Mouse (Mus musculus): ENCODE data around the gene Kcp.

The Kcp gene

DNA sequence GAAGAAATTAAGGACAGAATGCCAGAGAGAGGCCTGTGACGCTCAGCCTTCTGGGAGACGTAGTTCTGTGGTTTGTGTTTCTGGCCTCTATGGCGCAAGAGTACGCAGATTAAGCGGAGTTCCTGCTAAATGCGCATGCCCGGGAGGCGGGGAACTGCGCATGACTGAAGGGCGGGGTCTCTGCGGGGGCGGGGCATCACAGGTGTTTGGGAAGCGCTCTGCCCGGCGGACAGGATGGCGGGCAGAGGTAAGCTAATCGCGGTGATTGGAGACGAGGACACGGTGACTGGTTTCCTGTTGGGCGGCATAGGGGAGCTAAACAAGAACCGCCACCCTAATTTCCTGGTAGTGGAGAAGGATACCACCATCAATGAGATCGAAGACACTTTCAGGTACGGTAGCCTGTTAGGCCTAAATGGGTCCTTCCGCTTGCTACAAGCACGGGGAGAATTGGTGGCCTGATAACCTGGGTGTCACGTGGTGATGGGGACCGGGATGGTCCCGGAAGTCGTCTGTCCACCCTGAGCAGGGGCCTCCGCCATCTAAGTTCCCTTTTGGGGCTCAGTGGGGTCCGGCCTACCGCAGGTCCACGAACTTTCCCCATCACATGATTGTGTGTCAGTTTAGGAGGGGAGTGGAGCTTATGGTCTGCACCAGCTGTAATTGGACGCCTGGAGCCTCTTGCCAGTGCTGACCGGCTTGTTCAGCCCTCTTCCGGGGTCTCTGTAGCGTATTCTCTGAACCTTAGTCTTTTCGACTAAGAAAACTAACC, 40.0 kb downstream of the Kcp start, which contains the start of gene Atp6v1f:
TSS of gene Atp6v1f (plus strand) at position 136 of the 772 bp plus-strand sequence.
- CTCF ChIA-PET = no interaction called here

- CTCF ChIA-PET = no interaction called here
Observed at GRCm38 (mm10) chr6:29463388-29463787, 44.4 kb downstream of the Kcp start.

DNA sequence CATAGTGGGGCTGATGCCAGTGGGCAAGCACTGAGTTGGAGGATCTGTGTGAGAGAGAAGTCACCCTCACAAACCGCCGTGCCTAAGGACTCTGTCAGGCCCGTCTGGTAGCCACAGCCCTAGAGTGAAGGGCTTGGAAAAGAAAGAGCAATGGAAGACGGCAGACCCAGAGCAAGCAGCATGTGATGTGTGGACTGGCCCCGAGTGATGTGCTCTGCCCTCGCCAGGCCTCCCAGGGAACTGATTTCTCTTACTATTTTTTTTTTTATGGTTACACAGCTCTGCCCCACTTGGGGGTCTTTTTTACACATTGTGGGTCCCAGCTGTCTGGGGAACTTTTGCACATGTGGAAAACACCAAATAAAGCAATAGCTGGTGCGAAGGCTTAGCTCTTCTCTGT, 46.2 kb downstream of the Kcp start:
- CTCF ChIA-PET = no interaction called here

GRCm38 (mm10) chr6:29450667-29451066, 57.1 kb downstream of the Kcp start:
- CTCF ChIA-PET = no interaction called here

GRCm38 (mm10) chr6:29449858-29450257, 57.9 kb downstream of the Kcp start:
- CTCF ChIA-PET = no interaction called here

- CTCF ChIA-PET = no interaction called here
Observed at GRCm38 (mm10) chr6:29445354-29445753, 62.4 kb downstream of the Kcp start.

- CTCF ChIA-PET = interaction anchor here (0.9 kb wide), 1 partner anchor 202 kb away, joined by 4 read pairs; no protein-coding TSS in a partner anchor
Observed at GRCm38 (mm10) chr6:29444773-29445172, 63.0 kb downstream of the Kcp start.

DNA sequence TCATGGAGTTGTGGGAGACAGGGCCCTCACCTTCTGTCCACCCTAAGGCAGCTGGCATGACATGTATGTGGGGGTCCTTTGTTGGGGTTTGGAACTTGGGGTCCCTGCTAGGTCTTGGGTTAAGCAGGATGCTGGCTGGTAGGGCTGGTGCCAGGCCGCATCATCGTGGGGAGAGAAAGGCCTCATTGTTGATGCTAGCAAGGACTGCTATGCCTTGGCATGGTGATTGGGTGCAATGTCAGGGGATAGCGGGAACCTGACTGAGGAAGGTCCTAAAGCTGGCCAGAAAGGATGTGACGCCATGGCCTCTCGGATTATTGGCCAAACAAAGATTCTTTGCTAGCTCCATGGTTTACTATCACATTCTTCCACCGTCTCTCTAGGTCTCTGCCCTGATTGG, 68.0 kb downstream of the Kcp start:
- CTCF ChIA-PET = no interaction called here

DNA sequence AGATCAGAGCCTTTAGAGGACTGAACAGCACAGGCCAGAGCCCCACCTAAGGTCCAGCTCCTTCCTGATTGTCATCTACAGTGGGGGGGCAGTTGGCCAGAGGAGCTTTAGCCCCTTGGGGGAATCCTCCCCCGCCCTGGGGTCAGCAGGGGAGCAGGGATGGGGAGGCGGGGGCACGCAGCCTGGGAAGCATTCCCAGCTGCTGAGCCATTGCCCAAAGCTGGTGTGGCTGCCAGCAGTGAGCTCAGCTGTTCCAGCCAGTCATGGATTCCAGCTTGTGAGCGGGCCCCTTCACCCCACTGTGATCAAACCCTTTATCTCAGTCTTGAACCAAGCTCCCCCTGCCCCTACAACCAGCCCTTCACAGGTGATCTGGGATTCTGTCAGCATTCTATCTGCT, 68.5 kb downstream of the Kcp start:
- CTCF ChIA-PET = no interaction called here

DNA sequence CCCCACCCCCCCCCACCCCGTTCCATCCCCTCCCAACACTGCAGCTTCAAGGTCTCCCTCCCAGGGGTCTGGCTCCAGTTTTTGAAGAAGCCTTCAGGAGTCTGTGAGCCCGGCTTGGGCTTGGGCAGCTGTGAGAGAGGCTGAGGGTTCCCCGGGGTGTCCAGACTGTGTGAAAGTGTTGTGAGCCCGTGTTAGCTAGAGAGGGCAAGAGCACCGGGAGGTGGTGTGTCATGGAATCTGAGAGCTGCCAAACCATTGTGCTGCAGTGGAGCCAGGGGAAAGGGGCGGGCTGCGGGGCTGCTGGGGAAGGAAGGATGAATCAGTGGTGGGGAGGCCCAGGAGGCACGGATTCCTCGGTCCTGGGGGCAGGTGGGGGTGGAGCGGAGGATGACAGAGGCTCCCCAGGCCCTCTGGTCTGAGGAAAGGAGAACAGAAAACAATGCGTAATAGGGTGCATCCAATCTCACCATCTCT, 71.3 kb downstream of the Kcp start:
- CTCF ChIA-PET = no interaction called here

DNA sequence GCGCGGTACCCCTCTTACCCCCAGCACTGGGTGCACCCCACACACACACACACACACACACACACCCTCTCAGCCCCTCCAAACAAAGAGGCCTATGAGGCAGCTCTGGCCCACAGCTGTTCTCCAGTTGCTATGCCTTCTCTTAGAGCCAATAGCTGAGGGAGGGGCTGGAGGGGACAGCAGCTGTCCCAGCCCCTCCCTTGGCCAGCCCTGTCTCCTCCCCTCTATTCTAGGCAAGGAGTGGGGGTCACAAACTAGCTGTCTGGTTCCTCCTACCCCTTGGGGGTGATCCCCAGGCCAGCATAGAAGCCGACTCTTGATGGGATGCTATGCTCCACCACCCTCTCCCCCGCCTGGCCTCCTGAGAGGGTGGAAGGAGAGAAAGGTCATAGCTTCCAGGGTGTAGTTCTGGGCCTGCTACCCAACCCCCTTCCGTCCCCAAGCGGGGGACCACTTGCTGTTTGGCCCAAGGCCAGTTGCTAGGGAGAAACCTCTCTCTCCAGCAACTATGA, 71.8 kb downstream of the Kcp start:
- CTCF ChIA-PET = no interaction called here

DNA sequence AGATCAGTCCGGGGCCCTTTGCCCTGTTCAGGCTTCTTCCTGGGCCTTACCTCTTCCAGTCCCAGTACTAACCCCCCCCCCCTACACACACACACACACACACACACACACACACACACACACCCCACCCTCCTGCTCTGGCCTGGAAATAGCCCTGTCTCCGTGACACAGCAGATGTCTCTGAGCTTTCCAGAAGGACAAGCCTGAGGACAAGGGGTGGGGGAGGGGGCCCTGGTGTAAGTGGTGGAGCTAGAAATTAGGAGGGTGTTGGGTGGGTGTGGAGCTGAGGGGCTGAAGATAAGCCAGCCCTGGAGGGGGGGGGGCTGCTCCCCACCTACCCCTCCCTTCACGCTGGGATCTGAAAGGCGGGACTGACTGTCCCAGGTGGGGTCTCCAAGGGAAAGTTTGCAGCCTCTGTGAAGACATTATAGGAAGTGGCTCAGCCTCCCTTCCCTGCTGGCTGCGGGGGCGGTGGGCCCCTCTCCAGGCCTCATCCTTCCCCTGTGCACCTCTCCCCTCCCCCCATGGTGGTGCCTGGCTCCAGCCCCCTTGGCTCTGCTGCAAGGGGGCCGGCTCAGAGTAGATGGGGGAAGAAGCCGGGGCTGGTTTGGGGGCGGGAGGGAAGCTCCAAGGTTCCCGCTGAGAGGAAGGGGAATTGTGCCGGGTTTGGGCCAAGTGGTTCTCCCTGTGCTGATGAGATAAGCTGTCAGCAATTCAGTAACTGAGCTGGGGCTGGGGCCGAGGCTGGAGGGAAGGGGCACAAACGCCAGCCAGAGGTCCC, 72.7 kb downstream of the Kcp start:
- CTCF ChIA-PET = interaction anchor here (0.6 kb wide), 1 partner anchor 15 kb away, joined by 3 read pairs; no protein-coding TSS in a partner anchor

DNA sequence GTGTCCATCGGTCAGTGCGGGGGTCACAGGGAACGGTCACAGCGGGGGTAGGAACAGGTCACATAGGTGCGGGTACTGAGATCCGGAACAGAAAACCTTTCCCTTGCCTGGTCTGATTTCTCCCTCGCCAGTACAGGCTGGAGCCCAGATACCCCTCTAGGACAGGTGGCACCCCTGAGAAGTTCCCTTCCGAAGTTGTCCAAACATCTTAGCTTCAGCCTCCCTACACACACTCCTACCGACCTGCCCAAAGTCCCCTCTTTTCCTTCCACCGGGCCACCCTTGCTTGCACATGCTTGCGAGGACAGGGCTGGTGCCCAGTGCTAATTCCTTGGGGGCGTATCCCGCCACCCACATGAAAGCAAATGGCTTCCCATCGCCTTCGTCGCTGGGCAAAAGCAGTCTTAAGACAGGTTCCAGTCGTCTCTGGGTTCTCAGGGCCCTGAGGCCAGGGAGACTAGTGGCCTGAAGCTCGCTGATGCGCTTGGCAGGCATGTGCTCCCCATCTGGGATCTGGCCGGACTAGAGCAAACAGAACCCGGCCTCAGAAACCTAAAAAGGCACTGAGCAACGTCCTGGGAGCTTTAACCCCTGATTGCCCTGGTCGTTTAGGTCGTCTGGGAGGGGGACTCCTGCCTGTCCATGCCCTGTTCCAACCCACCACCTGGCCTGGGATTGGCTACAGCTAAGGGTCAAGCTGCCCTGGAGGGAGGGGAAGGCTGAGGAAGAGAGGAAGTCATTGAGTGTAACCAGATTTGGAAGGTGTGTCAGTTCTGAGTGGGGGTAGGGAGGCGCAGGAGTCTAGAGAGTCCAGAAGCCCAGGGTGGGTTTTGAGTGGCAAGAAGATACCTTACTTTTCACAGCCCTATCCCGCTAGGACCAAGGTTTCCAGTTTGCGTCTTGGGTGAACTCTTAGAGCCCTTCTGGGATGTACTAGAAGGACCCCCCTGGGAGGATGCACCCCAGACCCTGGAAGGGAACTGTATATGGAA, 73.7 kb downstream of the Kcp start:
- CTCF ChIA-PET = no interaction called here

DNA sequence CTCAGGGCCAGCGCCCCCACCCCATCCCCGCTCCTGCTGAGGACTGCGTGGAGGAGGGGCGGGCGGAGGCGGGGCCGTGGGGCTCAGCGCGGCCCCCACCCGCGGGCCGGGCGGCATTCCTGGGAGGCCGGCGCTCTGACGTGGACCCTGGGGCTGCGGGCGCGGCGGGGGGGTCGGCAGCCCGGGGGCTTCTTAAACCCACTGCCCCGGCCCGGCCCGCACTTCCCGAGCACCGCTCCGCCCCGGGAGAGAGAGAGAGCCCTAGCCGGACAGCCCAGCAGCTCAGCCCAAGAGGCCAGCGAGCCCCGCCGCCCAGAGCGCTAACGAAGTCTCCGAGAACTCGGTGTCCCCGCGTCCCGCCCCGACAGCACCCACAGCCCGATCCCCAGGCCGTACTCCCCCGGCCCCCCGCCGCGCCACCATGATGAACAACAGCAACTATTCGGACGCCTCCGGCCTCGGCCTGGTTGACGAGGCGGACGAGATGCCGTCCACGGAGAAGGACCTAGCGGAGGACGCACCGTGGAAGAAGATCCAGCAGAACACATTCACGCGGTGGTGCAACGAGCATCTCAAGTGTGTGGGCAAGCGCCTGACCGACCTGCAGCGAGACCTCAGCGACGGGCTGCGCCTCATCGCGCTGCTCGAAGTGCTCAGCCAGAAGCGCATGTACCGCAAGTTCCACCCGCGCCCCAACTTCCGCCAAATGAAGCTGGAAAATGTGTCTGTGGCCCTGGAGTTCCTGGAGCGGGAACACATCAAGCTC, 74.5 kb downstream of the Kcp start, which contains the start of gene Flnc:
TSS of gene Flnc (plus strand) at position 219 of the 766 bp plus-strand sequence.
- CTCF ChIA-PET = no interaction called here

GRCm38 (mm10) chr6:29432676-29433037, 75.1 kb downstream of the Kcp start:
- CTCF ChIA-PET = no interaction called here

DNA sequence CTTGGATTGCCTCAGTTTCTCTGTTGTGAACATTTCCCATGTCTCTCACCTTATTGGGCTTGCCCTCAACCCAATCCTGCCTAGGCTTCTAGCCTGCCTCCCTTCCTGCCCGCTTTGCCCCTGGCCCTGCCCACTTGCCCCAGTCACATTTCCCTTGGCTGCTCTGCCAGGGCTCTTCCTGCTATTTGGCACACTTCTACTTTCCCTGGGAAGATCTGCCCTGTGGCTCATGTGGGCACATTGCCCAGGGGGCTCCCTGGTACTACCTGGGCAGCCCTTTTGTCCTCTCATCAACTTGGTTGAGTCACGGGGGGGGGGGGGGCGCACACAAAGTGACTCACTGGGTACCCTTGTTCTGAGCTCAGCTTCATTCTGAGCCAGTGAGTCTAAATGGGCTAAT, 75.6 kb downstream of the Kcp start:
- CTCF ChIA-PET = no interaction called here

- CTCF ChIA-PET = no interaction called here
Observed at GRCm38 (mm10) chr6:29431473-29431872, 76.3 kb downstream of the Kcp start.

GRCm38 (mm10) chr6:29430681-29431420, 76.9 kb downstream of the Kcp start:
- CTCF ChIA-PET = no interaction called here

GRCm38 (mm10) chr6:29428171-29428570, 79.6 kb downstream of the Kcp start:
- CTCF ChIA-PET = no interaction called here

GRCm38 (mm10) chr6:29426331-29426730, 81.4 kb downstream of the Kcp start:
- CTCF ChIA-PET = no interaction called here
